Mouse (Mus musculus): ENCODE results near the gene Lrrc4.

DNA sequence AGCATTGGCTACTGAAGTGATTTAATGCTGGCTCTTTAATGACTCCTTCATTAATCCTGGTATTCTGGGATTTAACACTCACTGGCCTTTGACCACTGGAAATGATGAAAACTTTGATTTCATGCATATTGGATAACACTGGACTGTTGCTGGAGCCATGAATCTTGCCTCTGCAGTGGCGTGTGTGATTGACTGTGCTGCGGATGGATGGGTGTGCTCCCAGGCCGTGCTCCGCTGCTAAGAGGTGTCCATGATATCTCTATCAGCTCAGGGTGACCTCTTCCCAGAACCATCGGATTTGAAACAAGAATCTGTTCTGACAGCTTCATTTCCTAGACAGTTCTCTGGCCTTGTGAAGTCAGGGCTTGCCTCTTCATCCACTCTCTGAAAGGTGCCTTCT lies 145.8 kb downstream of the Lrrc4 start:
- TF ChIP-seq CTCF (IDR thresholded peaks at IDR 0.05) (no peak), EP300 (IDR thresholded peaks at IDR 0.05) (no peak)
